Comparison of ENCODE assay signal across 9 mouse cellular contexts in the genomic region with DNA sequence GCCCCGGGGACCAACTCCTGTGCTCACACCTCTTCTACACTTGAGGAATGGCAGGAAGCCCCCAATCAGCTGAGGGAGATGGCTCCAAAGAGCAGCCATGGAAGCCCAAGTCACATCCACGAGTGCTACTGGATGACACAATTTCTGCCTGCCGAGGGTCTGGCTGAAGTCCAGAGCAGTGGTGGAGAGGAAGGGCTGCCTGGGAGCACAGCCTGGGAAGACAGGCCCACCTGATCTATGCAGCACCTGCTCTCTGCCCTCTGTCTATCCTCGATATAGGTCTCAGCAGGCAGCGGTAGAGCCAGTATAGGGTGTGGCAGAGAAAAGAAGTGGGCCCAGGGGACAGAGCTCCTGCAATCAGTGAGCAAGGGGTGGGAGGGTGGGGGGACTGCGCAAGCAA. TPM values are rescaled to one million over a fixed set of nuclear protein-coding genes. Genes with fewer than 3 reads are reported as not detected.
DNase-seq lines count a peak whose midpoint lies in the region; ATAC-seq and TF ChIP-seq lines count a peak whose summit lies in the region.
"Had no signal": no experiment of that assay in that cellular context is flagged by ENCODE, and none has a peak within 500 bp of the region (broad histone marks: within the 10 kb centered on the region; RNA-seq: fewer than 3 reads in every experiment).

No protein-coding gene starts in this region.

- peaks cover 96% of the 10 kb centered on the region for H3K79me2 ChIP-seq in macrophage (ENCODE audit: inconsistent target)

- peak overlapping the region; percentile 81; the same call in 1 of the 2 replicates for H3K4me2 ChIP-seq in heart, embryonic 16.5 days (ENCODE audit: low read depth, low read length)

- H3K9me3 ChIP-seq in heart, embryonic 16.5 days (replicated peaks; ENCODE audit: control insufficient read depth, low read length) = no peaks in the 10 kb centered on the region

- peak overlapping the region; percentile 52 for H3K9ac ChIP-seq in heart, embryonic 16.5 days (ENCODE audit: low read length)

- no peak overlapping the region for H3K4me3 ChIP-seq in lung, adult 2 months (replicated peaks; ENCODE audit: extremely low read depth, low read depth, low read length)
- H3K4me3 ChIP-seq in heart, embryonic 16.5 days (ENCODE audit: low read length) = no peak overlapping the region
- H3K4me3 ChIP-seq in macrophage (ENCODE audit: inconsistent target) = no peak overlapping the region

- peaks cover 51% of the 10 kb centered on the region for H3K4me1 ChIP-seq in lung, adult 2 months (ENCODE audit: control insufficient read depth, insufficient read depth, low read length)
- H3K4me1 ChIP-seq in heart, embryonic 16.5 days (ENCODE audit: control insufficient read depth, insufficient read depth, low read length) = peaks cover 60% of the 10 kb centered on the region

- WGBS in lung, adult 2 months = 33% methylated on average over 6 of the region's 6 CpGs
- 34% methylated on average over 6 of the region's 6 CpGs for WGBS in heart, embryonic 16.5 days
- WGBS in macrophage (ENCODE audit: missing documents) = 54% methylated on average over 6 of the region's 6 CpGs

- H3K27me3 ChIP-seq in heart, embryonic 16.5 days (ENCODE audit: control insufficient read depth, insufficient read depth, low read length) = no peaks in the 10 kb centered on the region

- DNase-seq in cerebellum, adult 8-10 months = peak; percentile 59
- DNase-seq in cerebellum, postnatal 4 days (ENCODE audit: low spot score in 2 of 2) = no peak
- DNase-seq in lung, postnatal 14 days = peak; percentile 45
- no peak for DNase-seq in lung, adult 2 months
- no peak for DNase-seq in spleen, postnatal 4 days (ENCODE audit: low spot score in 2 of 2)
- no peak for DNase-seq in urinary bladder, adult 2 months (ENCODE audit: low spot score)

- peaks cover 8% of the 10 kb centered on the region for H3K36me3 ChIP-seq in heart, embryonic 16.5 days (ENCODE audit: control insufficient read depth, insufficient read depth)
- H3K36me3 ChIP-seq in macrophage (ENCODE audit: inconsistent target) = peaks cover 20% of the 10 kb centered on the region; the same call in 1 of the 2 replicates

- no peak for TF ChIP-seq POLR2A in lung, adult 2 months (IDR thresholded peaks at IDR 0.05; ENCODE audit: borderline replicate concordance, extremely low read depth, low read depth, low read length)

- ATAC-seq in heart, embryonic 16.5 days (replicated peaks; ENCODE audit: extremely low read depth, insufficient read depth, low FRiP score) = no peak

- TF ChIP-seq CTCF in lung, adult 2 months (IDR thresholded peaks at IDR 0.05; ENCODE audit: insufficient read depth, low read length) = no peak

- H3K27ac ChIP-seq in heart, embryonic 16.5 days (ENCODE audit: low read length) = peak overlapping the region; percentile 37
- peak overlapping the region; percentile 91 for H3K27ac ChIP-seq in macrophage

RNA-seq across cellular contexts. Expression of a gene that starts 1.3 kb away (rescaled TPM):
- polyA plus RNA-seq in lung, adult 2 months (2012; rRNA removed) = not detected in 2 replicates
- 2.1 and 2.7 TPM in 2 replicates for polyA plus RNA-seq in heart, embryonic 16.5 days (2015; fragmentation: Nextera tagmentation; extraction: Ambion mirVana)
- total RNA-seq in macrophage (2018; cell fraction: chromatin; rRNA removed) = under 1 TPM in 4 of 26 experiments, not detected in 22; 0.40 to 0.81 (median 0.55) TPM
- not detected for total RNA-seq in macrophage (2018; cell fraction: cytosol; rRNA removed)
- total RNA-seq in macrophage (2018; cell fraction: nucleus; rRNA removed) = under 1 TPM in 3 of 26 experiments, not detected in 23; 0.37 to 0.86 (median 0.42) TPM
- 0.09 TPM in 1 of 3 replicates, not detected in the others for polyA plus RNA-seq in macrophage (2018)
- polyA plus RNA-seq in urinary bladder, adult 2 months (2012; rRNA removed) = 0.03 TPM in 1 of 2 replicates, not detected in the other
- total RNA-seq: left cerebral cortex, postnatal 14 days had no signal

RNA-seq across cellular contexts. Expression of a gene that starts 14.7 kb away (rescaled TPM):
- 10.0 and 10.1 TPM in 2 replicates for polyA plus RNA-seq in lung, adult 2 months (2012; rRNA removed)
- polyA plus RNA-seq in heart, embryonic 16.5 days (2015; fragmentation: Nextera tagmentation; extraction: Ambion mirVana) = 211 and 253 TPM in 2 replicates
- total RNA-seq in macrophage (2018; cell fraction: chromatin; rRNA removed) = 10 to 100 TPM in 8 of 26 experiments, 1 to 10 TPM in 14, under 1 TPM in 2, not detected in 2; 0.82 to 28.2 (median 8.1) TPM
- total RNA-seq in macrophage (2018; cell fraction: cytosol; rRNA removed) = 1 to 10 TPM in 6 of 26 experiments, under 1 TPM in 18, not detected in 2; 0.19 to 1.9 (median 0.79) TPM
- total RNA-seq in macrophage (2018; cell fraction: nucleus; rRNA removed) = 10 to 100 TPM in 4 of 26 experiments, 1 to 10 TPM in 19, under 1 TPM in 1, not detected in 2; 0.92 to 18.5 (median 7.9) TPM
- polyA plus RNA-seq in macrophage (2018) = 0.25 to 2.4 TPM (median 1.6 TPM) in 3 replicates
- 34.7 and 37.5 TPM in 2 replicates for polyA plus RNA-seq in urinary bladder, adult 2 months (2012; rRNA removed)

RNA-seq across cellular contexts. Expression of a gene that starts 19.8 kb away (rescaled TPM):
- 0.10 and 0.13 TPM in 2 replicates for polyA plus RNA-seq in lung, adult 2 months (2012; rRNA removed)
- polyA plus RNA-seq in heart, embryonic 16.5 days (2015; fragmentation: Nextera tagmentation; extraction: Ambion mirVana) = not detected in 2 replicates
- 1 to 10 TPM in 2 of 26 experiments, under 1 TPM in 2, not detected in 22; 0.62 to 1.2 (median 0.89) TPM for total RNA-seq in macrophage (2018; cell fraction: chromatin; rRNA removed)
- total RNA-seq in macrophage (2018; cell fraction: cytosol; rRNA removed) = under 1 TPM in 3 of 26 experiments, not detected in 23; 0.05 to 0.19 (median 0.13) TPM
- 1 to 10 TPM in 1 of 26 experiments, under 1 TPM in 5, not detected in 20; 0.40 to 1.2 (median 0.51) TPM for total RNA-seq in macrophage (2018; cell fraction: nucleus; rRNA removed)
- not detected in 3 replicates for polyA plus RNA-seq in macrophage (2018)
- 0.06 and 0.11 TPM in 2 replicates for polyA plus RNA-seq in urinary bladder, adult 2 months (2012; rRNA removed)

RNA-seq across cellular contexts. Expression of a gene that starts 28.8 kb away (rescaled TPM):
- 252 and 308 TPM in 2 replicates for polyA plus RNA-seq in lung, adult 2 months (2012; rRNA removed)
- 43.1 and 46.8 TPM in 2 replicates for polyA plus RNA-seq in heart, embryonic 16.5 days (2015; fragmentation: Nextera tagmentation; extraction: Ambion mirVana)
- 100 to 1,000 TPM in 24 of 26 experiments, 10 to 100 TPM in 2; 88.6 to 708 (median 387) TPM for total RNA-seq in macrophage (2018; cell fraction: chromatin; rRNA removed)
- total RNA-seq in macrophage (2018; cell fraction: cytosol; rRNA removed) = 100 to 1,000 TPM in 1 of 26 experiments, 10 to 100 TPM in 25; 35.0 to 102 (median 78.6) TPM
- total RNA-seq in macrophage (2018; cell fraction: nucleus; rRNA removed) = 100 to 1,000 TPM in 18 of 26 experiments, 10 to 100 TPM in 8; 45.8 to 338 (median 152) TPM
- 81.8 to 163 TPM (median 99.1 TPM) in 3 replicates for polyA plus RNA-seq in macrophage (2018)
- polyA plus RNA-seq in urinary bladder, adult 2 months (2012; rRNA removed) = 135 and 148 TPM in 2 replicates

Comparison
In these comparisons a context has a peak if more than half of its experiments do, and no peak if none do; other contexts are left out.
1. DNase-seq: peak in cerebellum, adult 8-10 months (single experiment) and lung, postnatal 14 days (single experiment); none in cerebellum, postnatal 4 days (0 of 2), lung, adult 2 months (single experiment), spleen, postnatal 4 days (0 of 2) and urinary bladder, adult 2 months (single experiment).